Mouse (Mus musculus) forebrain, embryonic 10.5 days (tissue): ENCODE data around the gene Itgb5. TPM values are rescaled to one million over a fixed set of nuclear protein-coding genes. Genes with fewer than 3 reads are reported as not detected.

Experiments used
- DNase-seq: peaks from one replicate; pipeline ENCODE4 v3.0.0-alpha.2; 2017; ENCODE audit warnings: low spot score; ENCODE audit errors: extremely low spot score
- H3K27ac ChIP-seq: fragments of 300-500 bp; sonication (generic); 2 replicates; pipeline ENCODE4 v1.5.1; 2016; ENCODE audit warnings: mild to moderate bottlenecking
- H3K27me3 ChIP-seq: fragments of 300-500 bp; sonication (generic); 2 replicates; pipeline ENCODE4 v1.6.1; 2016; ENCODE audit warnings: mild to moderate bottlenecking; ENCODE audit not compliant: poor library complexity, severe bottlenecking
- H3K36me3 ChIP-seq: fragments of 300-500 bp; sonication (generic); replicated peaks from 2 replicates; pipeline ENCODE4 v1.6.1; 2016; ENCODE audit warnings: mild to moderate bottlenecking, moderate library complexity
- H3K4me1 ChIP-seq: fragments of 300-500 bp; sonication (generic); 2 replicates; pipeline ENCODE4 v1.6.1; 2016
- H3K4me3 ChIP-seq: fragments of 300-500 bp; sonication (generic); 2 replicates; pipeline ENCODE4 v1.5.1; 2016; ENCODE audit warnings: mild to moderate bottlenecking, moderate library complexity
- H3K9me3 ChIP-seq: fragments of 300-500 bp; sonication (generic); 2 replicates; pipeline ENCODE4 v1.6.1; 2016; ENCODE audit warnings: mild to moderate bottlenecking, moderate library complexity
- WGBS: fragments of 180-500 bp; shearing (Covaris S2); methylation state at CpG from one replicate; pipeline ENCODE4 v1.1.7; 2016; 5-methylcytosine and 5-hydroxymethylcytosine counted together
- polyA plus RNA-seq: library from polyadenylated mRNA; unstranded; fragments of >200 nt; fragmentation: Nextera tagmentation; extraction: Ambion mirVana; gene quantifications from 2 replicates; pipeline ENCODE4 v1.2.1, GENCODE M21; 2016

Itgb5 gene
- polyA plus RNA-seq, 1 experiment from 2014 or later = 10.6 TPM

- Histone ChIP-seq H3K4me3 (no peak overlapping the region), H3K27me3 (no peaks in the 10 kb centered on the region), H3K27ac (no peak overlapping the region), H3K36me3 (no peaks in the 10 kb centered on the region), H3K9me3 (no peaks in the 10 kb centered on the region), H3K4me1 (peaks cover 5% of the 10 kb centered on the region; the same call in 1 of the 2 replicates)
- no peak for DNase-seq
- WGBS = 89% methylated on average over 6 of the region's 6 CpGs
These were observed 101.3 kb downstream of the Itgb5 start for GRCm38 (mm10) chr16:33930785-33931184.

GRCm38 (mm10) chr16:33931682-33932081, 102.2 kb downstream of the Itgb5 start:
- DNase-seq = no peak
- Histone ChIP-seq H3K4me1 (peaks cover 5% of the 10 kb centered on the region; the same call in 1 of the 2 replicates), H3K27me3 (no peaks in the 10 kb centered on the region), H3K36me3 (no peaks in the 10 kb centered on the region), H3K4me3 (no peak overlapping the region), H3K9me3 (no peaks in the 10 kb centered on the region), H3K27ac (no peak overlapping the region)
- WGBS = 46% methylated on average over 2 of the region's 2 CpGs

- Histone ChIP-seq H3K36me3 (no peaks in the 10 kb centered on the region), H3K27me3 (no peaks in the 10 kb centered on the region), H3K4me1 (peaks cover 5% of the 10 kb centered on the region; the same call in 1 of the 2 replicates), H3K27ac (no peak overlapping the region), H3K9me3 (no peaks in the 10 kb centered on the region), H3K4me3 (no peak overlapping the region)
- no peak for DNase-seq
- WGBS = 58% methylated on average over 5 of the region's 5 CpGs
These were observed 102.7 kb downstream of the Itgb5 start for GRCm38 (mm10) chr16:33932126-33932525.

- no peak overlapping the region for H3K27ac ChIP-seq
- WGBS = 96% methylated on average over 11 of the region's 11 CpGs
- no peak overlapping the region for H3K4me3 ChIP-seq
- no peaks in the 10 kb centered on the region for H3K9me3 ChIP-seq
- DNase-seq = no peak
- H3K27me3 ChIP-seq = no peaks in the 10 kb centered on the region
- no peaks in the 10 kb centered on the region for H3K36me3 ChIP-seq
- H3K4me1 ChIP-seq = peaks cover 6% of the 10 kb centered on the region; the same call in 1 of the 2 replicates
These were observed 103.9 kb downstream of the Itgb5 start for GRCm38 (mm10) chr16:33933411-33933810.

GRCm38 (mm10) chr16:33934701-33935406, 105.4 kb downstream of the Itgb5 start:
- WGBS = 82% methylated on average over 5 of the region's 5 CpGs
- H3K9me3 ChIP-seq = no peaks in the 10 kb centered on the region
- no peaks in the 10 kb centered on the region for H3K36me3 ChIP-seq
- peaks cover 20% of the 10 kb centered on the region for H3K4me1 ChIP-seq
- H3K4me3 ChIP-seq = no peak overlapping the region
- H3K27me3 ChIP-seq = no peaks in the 10 kb centered on the region
- H3K27ac ChIP-seq = no peak overlapping the region
- DNase-seq = no peak

GRCm38 (mm10) chr16:33935407-33935785, 105.9 kb downstream of the Itgb5 start:
- H3K4me3 ChIP-seq = no peak overlapping the region
- no peaks in the 10 kb centered on the region for H3K27me3 ChIP-seq
- WGBS = 90% methylated on average over 6 of the region's 6 CpGs
- no peaks in the 10 kb centered on the region for H3K9me3 ChIP-seq
- no peak for DNase-seq
- no peak overlapping the region for H3K27ac ChIP-seq
- H3K4me1 ChIP-seq = peaks cover 25% of the 10 kb centered on the region
- H3K36me3 ChIP-seq = no peaks in the 10 kb centered on the region

GRCm38 (mm10) chr16:33936885-33937284, 107.4 kb downstream of the Itgb5 start:
- no peak for DNase-seq
- H3K4me3 ChIP-seq = no peak overlapping the region
- peaks cover 40% of the 10 kb centered on the region for H3K4me1 ChIP-seq
- H3K27me3 ChIP-seq = no peaks in the 10 kb centered on the region
- no peaks in the 10 kb centered on the region for H3K36me3 ChIP-seq
- no peaks in the 10 kb centered on the region for H3K9me3 ChIP-seq
- whole genome bisulfite sequencing = 91% methylated on average over 4 of the region's 4 CpGs
- no peak overlapping the region for H3K27ac ChIP-seq

GRCm38 (mm10) chr16:33937567-33937966, 108.1 kb downstream of the Itgb5 start:
- Histone ChIP-seq H3K9me3 (no peaks in the 10 kb centered on the region), H3K4me3 (no peak overlapping the region), H3K27ac (no peak overlapping the region), H3K27me3 (no peaks in the 10 kb centered on the region), H3K36me3 (no peaks in the 10 kb centered on the region), H3K4me1 (peaks cover 47% of the 10 kb centered on the region)
- WGBS = 91% methylated on average over 8 of the region's 8 CpGs
- DNase-seq = no peak

- H3K4me3 ChIP-seq = no peak overlapping the region
- DNase-seq = no peak
- H3K4me1 ChIP-seq = peaks cover 53% of the 10 kb centered on the region
- no peaks in the 10 kb centered on the region for H3K9me3 ChIP-seq
- H3K27ac ChIP-seq = peak overlapping the region; percentile 32; the same call in 1 of the 2 replicates
- WGBS = 78% methylated on average over 12 of the region's 12 CpGs
- H3K36me3 ChIP-seq = no peaks in the 10 kb centered on the region
- H3K27me3 ChIP-seq = no peaks in the 10 kb centered on the region
These were observed 109.1 kb downstream of the Itgb5 start for GRCm38 (mm10) chr16:33938311-33939132.

- Histone ChIP-seq H3K27ac (peak overlapping the region; percentile 32; the same call in 1 of the 2 replicates), H3K36me3 (no peaks in the 10 kb centered on the region), H3K27me3 (no peaks in the 10 kb centered on the region), H3K4me1 (peaks cover 59% of the 10 kb centered on the region), H3K4me3 (no peak overlapping the region), H3K9me3 (no peaks in the 10 kb centered on the region)
- 79% methylated on average over 2 of the region's 2 CpGs for WGBS
- no peak for DNase-seq
These were observed 109.7 kb downstream of the Itgb5 start for GRCm38 (mm10) chr16:33939133-33939531.

- no peak for DNase-seq
- H3K9me3 ChIP-seq = no peaks in the 10 kb centered on the region
- H3K27me3 ChIP-seq = no peaks in the 10 kb centered on the region
- H3K4me3 ChIP-seq = no peak overlapping the region
- no peak overlapping the region for H3K27ac ChIP-seq
- WGBS = 65% methylated on average over 9 of the region's 9 CpGs
- H3K36me3 ChIP-seq = no peaks in the 10 kb centered on the region
- H3K4me1 ChIP-seq = peaks cover 59% of the 10 kb centered on the region
These were observed 110.2 kb downstream of the Itgb5 start for GRCm38 (mm10) chr16:33939636-33940035.

GRCm38 (mm10) chr16:33940095-33940494, 110.6 kb downstream of the Itgb5 start:
- Histone ChIP-seq H3K36me3 (no peaks in the 10 kb centered on the region), H3K27ac (no peak overlapping the region), H3K9me3 (no peaks in the 10 kb centered on the region), H3K27me3 (no peaks in the 10 kb centered on the region), H3K4me1 (peaks cover 62% of the 10 kb centered on the region), H3K4me3 (no peak overlapping the region)
- DNase-seq = no peak
- WGBS = 86% methylated on average over 5 of the region's 5 CpGs

- no peaks in the 10 kb centered on the region; the same call in 1 of the 2 replicates for H3K36me3 ChIP-seq
- peaks cover 70% of the 10 kb centered on the region for H3K4me1 ChIP-seq
- DNase-seq = no peak
- H3K27ac ChIP-seq = peak overlapping the region; percentile 78
- no peaks in the 10 kb centered on the region for H3K9me3 ChIP-seq
- no peaks in the 10 kb centered on the region for H3K27me3 ChIP-seq
- H3K4me3 ChIP-seq = no peak overlapping the region
- WGBS = 76% methylated on average over 11 of the region's 11 CpGs
These were observed 111.9 kb downstream of the Itgb5 start for GRCm38 (mm10) chr16:33941271-33941781.
